Mouse (Mus musculus): ENCODE data around the gene Mrpl16. TPM values are rescaled to one million over a fixed set of nuclear protein-coding genes. Genes with fewer than 3 reads are reported as not detected.

Mrpl16 gene
- total and polyA plus RNA-seq, 2 experiments from 2014 or later = 49.9 to 99.1 TPM

- Histone ChIP-seq H3K36me3 (replicated peaks; ENCODE audit: control insufficient read depth, insufficient read depth, low read length) (peaks cover 15% of the 10 kb centered on the region), H3K4me2 (ENCODE audit: low read depth, low read length) (peak overlapping the region; percentile 92), H3K9me3 (replicated peaks; ENCODE audit: control insufficient read depth, low read length) (no peaks in the 10 kb centered on the region), H3K4me1 (ENCODE audit: control insufficient read depth, insufficient read depth) (peaks cover 13% of the 10 kb centered on the region), H3K4me3 (ENCODE audit: low read depth, low read length) (peak overlapping the region; percentile 77), H3K27me3 (ENCODE audit: control insufficient read depth, insufficient read depth, low read length) (no peaks in the 10 kb centered on the region), H3K27ac (ENCODE audit: low read depth) (no peak overlapping the region), H3K9ac (replicated peaks; ENCODE audit: low read depth, low read length) (no peak overlapping the region)
- ATAC-seq (ENCODE audit: insufficient read depth, low read depth) (no peak), DNase-seq (ENCODE audit: low spot score) (no peak)
- TF ChIP-seq CTCF (IDR thresholded peaks at IDR 0.05; ENCODE audit: low read depth) (no peak), EP300 (IDR thresholded peaks at IDR 0.05; ENCODE audit: low read depth) (no peak)
- 88% methylated on average over 5 of the region's 5 CpGs for WGBS
Measured at GRCm38 (mm10) chr19:11769257-11769920, 802 bp upstream of the Mrpl16 start.

GRCm38 (mm10) chr19:11777191-11777865 is 7.1 kb downstream of the Mrpl16 start:
- no peak overlapping the region for H3K4me3 ChIP-seq (ENCODE audit: low read depth, low read length)
- H3K27ac ChIP-seq (ENCODE audit: low read depth) = no peak overlapping the region
- H3K9ac ChIP-seq (replicated peaks; ENCODE audit: low read depth, low read length) = no peak overlapping the region
- WGBS = 53% methylated on average over 7 of the region's 7 CpGs
- no peaks in the 10 kb centered on the region for H3K9me3 ChIP-seq (replicated peaks; ENCODE audit: control insufficient read depth, low read length)
- DNase-seq (ENCODE audit: low spot score) (peak; percentile 73), ATAC-seq (ENCODE audit: insufficient read depth, low read depth) (no peak)
- no peak overlapping the region for H3K4me2 ChIP-seq (ENCODE audit: low read depth, low read length)
- no peaks in the 10 kb centered on the region for H3K4me1 ChIP-seq (ENCODE audit: control insufficient read depth, insufficient read depth)
- peaks cover 38% of the 10 kb centered on the region for H3K36me3 ChIP-seq (replicated peaks; ENCODE audit: control insufficient read depth, insufficient read depth, low read length)
- peak; percentile 76 for TF ChIP-seq CTCF (IDR thresholded peaks at IDR 0.05; ENCODE audit: low read depth)
- TF ChIP-seq EP300 (IDR thresholded peaks at IDR 0.05; ENCODE audit: low read depth) = no peak
- no peaks in the 10 kb centered on the region for H3K27me3 ChIP-seq (ENCODE audit: control insufficient read depth, insufficient read depth, low read length)

GRCm38 (mm10) chr19:11785409-11786154 is 15.4 kb downstream of the Mrpl16 start:
- H3K36me3 ChIP-seq (replicated peaks; ENCODE audit: control insufficient read depth, insufficient read depth, low read length) = 0 out of 2 replicates have a peak, but pooled peaks cover 6% of the 10 kb centered on the region
- no peak overlapping the region for H3K4me3 ChIP-seq (ENCODE audit: low read depth, low read length)
- H3K9ac ChIP-seq (replicated peaks; ENCODE audit: low read depth, low read length) = no peak overlapping the region
- WGBS = 83% methylated on average over 14 of the region's 14 CpGs
- H3K27ac ChIP-seq (ENCODE audit: low read depth) = no peak overlapping the region
- no peak for TF ChIP-seq EP300 (IDR thresholded peaks at IDR 0.05; ENCODE audit: low read depth)
- no peak for TF ChIP-seq CTCF (IDR thresholded peaks at IDR 0.05; ENCODE audit: low read depth)
- H3K9me3 ChIP-seq (replicated peaks; ENCODE audit: control insufficient read depth, low read length) = no peaks in the 10 kb centered on the region
- ATAC-seq (ENCODE audit: insufficient read depth, low read depth) = no peak
- no peak for DNase-seq (ENCODE audit: low spot score)
- H3K4me2 ChIP-seq (ENCODE audit: low read depth, low read length) = no peak overlapping the region
- H3K4me1 ChIP-seq (ENCODE audit: control insufficient read depth, insufficient read depth) = no peaks in the 10 kb centered on the region
- no peaks in the 10 kb centered on the region for H3K27me3 ChIP-seq (ENCODE audit: control insufficient read depth, insufficient read depth, low read length)

- no peak for ATAC-seq (ENCODE audit: insufficient read depth, low read depth)
- Histone ChIP-seq H3K27me3 (ENCODE audit: control insufficient read depth, insufficient read depth, low read length) (no peaks in the 10 kb centered on the region), H3K27ac (ENCODE audit: low read depth) (no peak overlapping the region), H3K36me3 (replicated peaks; ENCODE audit: control insufficient read depth, insufficient read depth, low read length) (0 out of 2 replicates have a peak, but pooled peaks cover 6% of the 10 kb centered on the region), H3K4me1 (ENCODE audit: control insufficient read depth, insufficient read depth) (no peaks in the 10 kb centered on the region), H3K4me2 (ENCODE audit: low read depth, low read length) (no peak overlapping the region), H3K9ac (replicated peaks; ENCODE audit: low read depth, low read length) (no peak overlapping the region), H3K9me3 (replicated peaks; ENCODE audit: control insufficient read depth, low read length) (no peaks in the 10 kb centered on the region), H3K4me3 (ENCODE audit: low read depth, low read length) (no peak overlapping the region)
- TF ChIP-seq EP300 (IDR thresholded peaks at IDR 0.05; ENCODE audit: low read depth) = no peak
- no peak for TF ChIP-seq CTCF (IDR thresholded peaks at IDR 0.05; ENCODE audit: low read depth)
- no peak for DNase-seq (ENCODE audit: low spot score)
- whole genome bisulfite sequencing = 85% methylated on average over 6 of the region's 6 CpGs
Measured at GRCm38 (mm10) chr19:11787826-11788225, 17.6 kb downstream of the Mrpl16 start.

GRCm38 (mm10) chr19:11788876-11789275 is 18.7 kb downstream of the Mrpl16 start:
- Histone ChIP-seq H3K36me3 (replicated peaks; ENCODE audit: control insufficient read depth, insufficient read depth, low read length) (0 out of 2 replicates have a peak, but pooled peaks cover 6% of the 10 kb centered on the region), H3K9ac (replicated peaks; ENCODE audit: low read depth, low read length) (no peak overlapping the region), H3K4me2 (ENCODE audit: low read depth, low read length) (no peak overlapping the region), H3K4me3 (ENCODE audit: low read depth, low read length) (no peak overlapping the region), H3K4me1 (ENCODE audit: control insufficient read depth, insufficient read depth) (no peaks in the 10 kb centered on the region), H3K27ac (ENCODE audit: low read depth) (no peak overlapping the region), H3K27me3 (ENCODE audit: control insufficient read depth, insufficient read depth, low read length) (no peaks in the 10 kb centered on the region), H3K9me3 (replicated peaks; ENCODE audit: control insufficient read depth, low read length) (no peaks in the 10 kb centered on the region)
- no peak for TF ChIP-seq CTCF (IDR thresholded peaks at IDR 0.05; ENCODE audit: low read depth)
- TF ChIP-seq EP300 (IDR thresholded peaks at IDR 0.05; ENCODE audit: low read depth) = no peak
- no peak for ATAC-seq (ENCODE audit: insufficient read depth, low read depth)
- DNase-seq (ENCODE audit: low spot score) = no peak
- 79% methylated on average over 6 of the region's 6 CpGs for WGBS

Data from heart, postnatal 0 days (tissue).